Mouse (Mus musculus) CH12.LX (cell line): ENCODE measurements at regions not wholly inside any gene's neighbourhood (a gene's known extent, or its start where the extent isn't known, plus 50 kb on each side); places are given as distances from the start of the nearest gene placed in this dataset.

Experiments
- DNase-seq: peaks from one replicate; pipeline ENCODE4 v3.0.0-alpha.2; 2013; ENCODE audit errors: extremely low read depth
- H3K27ac ChIP-seq: 2 replicates; pipeline ENCODE4 v1.5.1; 2012; ENCODE audit warnings: low read depth, mild to moderate bottlenecking, control low read depth, moderate library complexity; ENCODE audit not compliant: insufficient read depth
- H3K27me3 ChIP-seq: replicated peaks from 2 replicates; pipeline ENCODE3; 2012; ENCODE audit warnings: inconsistent platforms
- H3K36me3 ChIP-seq, 2 experiments: replicated peaks in 1 of 2; 2 replicates each; pipeline versions ENCODE3 to v1.6.1; 2012; ENCODE audit warnings: inconsistent platforms in 1 of 2, low read length in 1 of 2, mild to moderate bottlenecking in 1 of 2, mixed read lengths in 1 of 2, moderate library complexity in 1 of 2; ENCODE audit not compliant: control insufficient read depth in 1 of 2, insufficient read depth in 1 of 2
- H3K4me1 ChIP-seq, 2 experiments: 2 replicates each; pipeline ENCODE4 v1.6.1; 2012; ENCODE audit warnings: inconsistent platforms in 1 of 2, moderate library complexity in 1 of 2; ENCODE audit not compliant: insufficient read depth in 2 of 2, control insufficient read depth in 1 of 2
- H3K4me2 ChIP-seq: 2 replicates; pipeline ENCODE4 v1.6.1; 2012; ENCODE audit warnings: low read depth, mild to moderate bottlenecking, control low read depth; ENCODE audit not compliant: poor library complexity, insufficient read depth, severe bottlenecking
- H3K4me3 ChIP-seq, 3 experiments: fragments of 150-350 bp in 1 of 3; sonication (generic) in 1 of 3; replicated peaks in 1 of 3; 2 replicates each; pipeline versions ENCODE3 to v1.5.1; 2011 to 2012; ENCODE audit warnings: low read depth in 2 of 3, low read length in 2 of 3, mild to moderate bottlenecking in 2 of 3, moderate library complexity in 2 of 3, control low read depth in 1 of 3, improper control_type of control experiment in 1 of 3, inconsistent platforms in 1 of 3, mixed read lengths in 1 of 3; ENCODE audit not compliant: poor library complexity in 1 of 3
- H3K79me2 ChIP-seq: replicated peaks from 2 replicates; pipeline ENCODE4 v1.6.1; 2012; ENCODE audit warnings: mild to moderate bottlenecking, moderate library complexity; ENCODE audit not compliant: control insufficient read depth, poor library complexity, insufficient read depth, severe bottlenecking; ENCODE audit errors: extremely low read depth
- H3K9ac ChIP-seq: 2 replicates; pipeline ENCODE4 v1.6.1; 2012; ENCODE audit warnings: low read depth, mild to moderate bottlenecking, control low read depth, moderate library complexity; ENCODE audit not compliant: insufficient read depth
- H3K9me3 ChIP-seq: replicated peaks from 2 replicates; pipeline ENCODE3; 2012; ENCODE audit warnings: low read length, inconsistent platforms, mixed read lengths
- CHD2 ChIP-seq: IDR thresholded peaks from 2 replicates; pipeline ENCODE4 v1.6.1; 2011; ENCODE audit warnings: low read length, improper control_type of control experiment
- CTCF ChIP-seq, 2 experiments: IDR thresholded peaks in 1 of 2; conservative IDR thresholded peaks in 1 of 2; 2 replicates each; pipeline ENCODE4 v1.5.1; 2011 to 2012; ENCODE audit warnings: low read depth in 2 of 2, low read length in 2 of 2, improper control_type of control experiment in 1 of 2, inconsistent platforms in 1 of 2, mild to moderate bottlenecking in 1 of 2, moderate library complexity in 1 of 2
- NELFE ChIP-seq: IDR thresholded peaks from 2 replicates; pipeline ENCODE4 v1.6.1; 2011; ENCODE audit warnings: low read depth, low read length, improper control_type of control experiment
- SMC3 ChIP-seq: IDR thresholded peaks from 2 replicates; pipeline ENCODE4 v1.6.1; 2011; ENCODE audit warnings: low read depth, low read length, improper control_type of control experiment
- UBTF ChIP-seq: IDR thresholded peaks from 2 replicates; pipeline ENCODE4 v1.6.1; 2012; ENCODE audit warnings: low read depth, mild to moderate bottlenecking, inconsistent platforms, low read length, improper control_type of control experiment, moderate library complexity
- USF1 ChIP-seq: IDR thresholded peaks from 2 replicates; pipeline ENCODE4 v1.6.1; 2014; ENCODE audit warnings: low read depth, mild to moderate bottlenecking, inconsistent platforms, low read length, improper control_type of control experiment
- ZC3H11A ChIP-seq: IDR thresholded peaks from 2 replicates; pipeline ENCODE4 v1.6.1; 2012; ENCODE audit warnings: low read depth, mild to moderate bottlenecking, inconsistent platforms, low read length, improper control_type of control experiment
- ZKSCAN1 ChIP-seq: IDR thresholded peaks from 2 replicates; pipeline ENCODE4 v1.6.1; 2012; ENCODE audit warnings: low read depth, inconsistent platforms, low read length, improper control_type of control experiment, borderline replicate concordance
- ZMIZ1 ChIP-seq: IDR thresholded peaks from 2 replicates; pipeline ENCODE4 v1.6.1; 2012; ENCODE audit warnings: low read depth, mild to moderate bottlenecking, inconsistent platforms, low read length, improper control_type of control experiment
- dilution Hi-C: fragments of 300-500 bp; cut with MboI; formaldehyde crosslinking; loops from 2 replicates; pipeline ENCODE4 v1.14.3; 2020; ENCODE audit warnings: low sequenced_read_pairs; ENCODE audit not compliant: extremely low pct_unique_long_range_greater_than_20kb, extremely low pct_ligation_motif_present
- in situ Hi-C: fragments of 300-500 bp; cut with MboI; formaldehyde crosslinking; loops from 3 replicates; pipeline ENCODE4 v1.14.3; 2019; ENCODE audit warnings: low sequenced_read_pairs, low pct_ligation_motif_present, low pct_unique_long_range_greater_than_20kb, mixed read lengths

DNA sequence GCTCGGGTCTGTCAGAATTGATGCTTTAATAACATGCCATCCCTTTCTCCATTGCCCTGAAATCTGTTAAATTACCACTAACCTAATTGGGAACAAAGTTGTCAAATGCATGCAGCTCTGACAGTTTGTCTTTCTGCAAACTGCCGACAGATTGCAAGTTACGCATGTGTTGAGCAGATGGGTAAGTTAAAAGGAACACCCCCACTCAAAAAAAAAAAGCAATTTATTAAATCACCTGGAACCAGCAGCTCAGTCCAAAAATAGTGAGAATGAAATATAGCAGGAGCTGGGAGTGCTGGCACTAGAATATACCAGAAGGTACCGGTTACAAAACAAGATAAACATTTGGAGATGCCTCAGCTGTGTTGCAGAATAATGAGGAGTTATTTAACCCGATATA is 184.2 kb upstream of the Gm12695 start:
- in situ Hi-C loops: no loop called here
- Histone ChIP-seq H3K27me3 (no peaks in the 10 kb centered on the region), H3K79me2 (no peaks in the 10 kb centered on the region), H3K4me3 (no peak overlapping the region), H3K36me3 (no peaks in the 10 kb centered on the region), H3K4me1 (no peaks in the 10 kb centered on the region), H3K9ac (no peak overlapping the region)
- no peak for DNase-seq
- TF ChIP-seq ZMIZ1 (no peak), NELFE (no peak), SMC3 (no peak)
- TF ChIP-seq, all 38 proteins: peak for 0
- peaks cover 28% of the 10 kb centered on the region for H3K9me3 ChIP-seq
- no peak overlapping the region for H3K4me2 ChIP-seq
- dilution Hi-C loops: no loop called here
- H3K27ac ChIP-seq: no peak overlapping the region

DNA sequence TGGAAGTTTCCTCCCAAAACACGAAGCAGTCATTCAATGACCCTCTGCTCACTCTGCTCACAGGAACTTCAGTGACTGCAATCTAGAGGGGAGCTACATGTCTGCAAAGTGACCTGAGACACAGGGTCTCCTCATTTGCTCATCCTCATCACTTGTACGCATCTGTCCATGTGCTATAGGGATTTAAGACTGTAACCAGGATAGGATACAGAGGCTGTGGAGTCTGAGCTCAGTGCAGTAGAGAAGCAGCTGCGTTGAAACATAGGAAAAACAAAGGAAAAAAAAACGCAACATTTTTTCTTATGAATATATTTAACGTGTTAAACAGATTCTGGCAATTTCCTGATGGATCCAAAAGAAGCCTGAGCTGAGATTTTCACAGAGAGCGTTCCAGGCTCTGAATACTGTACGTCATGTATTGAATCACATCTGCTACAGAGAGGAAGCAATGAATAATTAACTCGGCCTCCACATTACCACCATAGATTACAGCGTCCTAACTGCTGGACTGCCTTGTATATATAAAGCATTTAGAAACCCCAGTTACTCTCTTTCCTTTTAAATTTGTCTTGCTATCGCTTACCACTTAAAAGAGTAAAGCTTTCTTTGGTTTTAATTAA is 183.7 kb upstream of the Gm12695 start:
- Histone ChIP-seq H3K4me2 (no peak overlapping the region), H3K79me2 (no peaks in the 10 kb centered on the region), H3K9me3 (peaks cover 28% of the 10 kb centered on the region), H3K27ac (no peak overlapping the region), H3K4me3 (no peak overlapping the region), H3K9ac (no peak overlapping the region)
- in situ Hi-C loops (no loop called here), dilution Hi-C loops (no loop called here)
- no peak for DNase-seq
- TF ChIP-seq CTCF (conservative IDR thresholded peaks at IDR 0.05 in 1 of 2, IDR thresholded peaks at IDR 0.05 in 1 of 2; ENCODE audit: low read depth in 2 of 2, low read length in 2 of 2) (no peak), USF1 (no peak), ZKSCAN1 (no peak), UBTF (no peak), ZC3H11A (no peak), CHD2 (no peak)
- TF ChIP-seq, all 38 proteins: peak for 0
- Histone ChIP-seq H3K4me1 (no peaks in the 10 kb centered on the region), H3K36me3 (no peaks in the 10 kb centered on the region), H3K27me3 (no peaks in the 10 kb centered on the region)
